Mouse (Mus musculus) testis, adult 2 months (tissue): Measurements from ENCODE around the gene Thpo.

ENCODE experiments used
- CTCF ChIP-seq: fragments of 200-500 bp; IDR thresholded peaks from 2 replicates; pipeline ENCODE4 v1.5.1; 2012; ENCODE audit warnings: low read depth, mild to moderate bottlenecking, inconsistent platforms, low read length, moderate library complexity; ENCODE audit not compliant: control insufficient read depth, insufficient read depth, insufficient replicate concordance
- POLR2A ChIP-seq: fragments of 200-500 bp; IDR thresholded peaks from 2 replicates; pipeline ENCODE4 v1.6.1; 2012; ENCODE audit warnings: low read depth, mild to moderate bottlenecking, inconsistent platforms, low read length, moderate library complexity; ENCODE audit not compliant: control insufficient read depth

DNA sequence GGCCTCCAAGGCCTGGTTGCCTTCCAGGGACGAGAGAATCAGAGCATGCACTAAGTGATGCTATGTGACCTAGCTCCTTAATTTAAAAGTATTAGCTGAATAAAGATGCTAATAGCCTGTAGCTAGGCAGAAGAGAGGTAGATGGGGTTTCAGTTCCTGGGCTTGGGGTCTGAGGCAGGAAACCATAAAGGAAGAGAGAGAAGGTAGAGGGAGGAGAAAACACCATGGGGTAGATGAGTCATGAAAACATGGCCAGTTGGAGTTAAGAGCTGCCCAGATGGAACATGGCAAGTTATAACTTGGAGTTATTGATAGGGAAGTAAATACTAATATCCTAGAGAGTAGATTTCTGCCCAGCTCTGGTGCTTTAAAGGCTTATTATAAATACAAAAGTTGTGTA is 23.1 kb upstream of the Thpo start:
- TF ChIP-seq CTCF (no peak), POLR2A (no peak)
